Mouse (Mus musculus) small intestine, adult 2 months (tissue): ENCODE data around the gene Nutm1.

Source experiments
- CTCF ChIP-seq: fragments of 200-500 bp; IDR thresholded peaks from 2 replicates; pipeline ENCODE4 v1.5.1; 2012; ENCODE audit warnings: low read depth, mild to moderate bottlenecking, control low read depth, inconsistent platforms, low read length, moderate library complexity, mixed read lengths; ENCODE audit not compliant: insufficient replicate concordance, insufficient read length; ENCODE audit errors: extremely low read depth
- POLR2A ChIP-seq: fragments of 200-500 bp; IDR thresholded peaks from 2 replicates; pipeline ENCODE4 v1.6.1; 2012; ENCODE audit warnings: low read depth, mild to moderate bottlenecking, control low read depth, inconsistent platforms, low read length, moderate library complexity

- TF ChIP-seq CTCF, result no peak
- no peak for TF ChIP-seq POLR2A
Measured at GRCm38 (mm10) chr2:112264364-112264763, 5.3 kb upstream of the Nutm1 start.
